Mouse (Mus musculus): ENCODE data around the gene Snx33.
"Not testable (repeated sequence)": the region's sequence is repeated elsewhere in the genome, so short reads cannot be mapped to it uniquely, and the experiment has no call there.

Gene Snx33

DNA sequence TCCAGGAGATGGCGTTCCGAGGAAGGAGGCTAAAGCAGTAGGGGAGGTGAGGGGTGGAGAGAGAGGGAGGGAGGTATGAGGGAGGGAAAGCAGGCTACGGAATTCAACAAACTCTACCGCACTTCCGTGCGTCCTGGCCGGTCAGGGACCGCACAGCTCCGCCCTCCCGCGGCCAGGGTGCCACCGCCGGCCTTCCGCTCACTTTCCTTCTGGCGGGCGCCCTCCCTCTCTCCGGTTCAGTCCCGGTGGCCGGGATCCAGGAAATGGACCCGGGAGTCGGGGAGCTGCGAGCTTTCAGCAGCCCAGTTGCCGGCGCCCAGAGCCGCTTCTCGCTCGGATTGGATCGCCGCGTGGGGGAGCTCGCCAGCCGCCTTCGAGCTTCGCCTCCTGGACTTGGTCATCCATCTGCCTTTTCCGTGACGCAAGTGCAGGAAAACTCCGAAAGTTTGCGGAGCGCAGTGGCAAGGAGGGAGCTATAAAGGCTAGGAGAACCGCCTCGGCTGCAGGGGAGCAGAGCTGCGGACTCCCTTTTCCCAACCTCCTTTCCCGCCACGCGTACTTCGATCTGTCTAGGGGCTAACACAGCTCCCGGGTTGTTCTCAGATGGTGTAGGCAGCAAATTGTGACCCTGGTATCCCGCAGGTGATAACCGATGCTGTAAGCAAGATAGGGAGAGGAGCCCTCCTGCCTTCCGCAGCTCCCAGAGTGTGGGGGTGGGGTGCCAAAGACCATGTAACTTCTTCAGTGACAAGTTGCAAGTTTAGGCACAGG is at the start of gene Snx33:
Gene Snx33 (minus strand): TSS at position 331 of the 771 bp plus-strand sequence.
- DNase-seq: peak; percentile 86

DNA sequence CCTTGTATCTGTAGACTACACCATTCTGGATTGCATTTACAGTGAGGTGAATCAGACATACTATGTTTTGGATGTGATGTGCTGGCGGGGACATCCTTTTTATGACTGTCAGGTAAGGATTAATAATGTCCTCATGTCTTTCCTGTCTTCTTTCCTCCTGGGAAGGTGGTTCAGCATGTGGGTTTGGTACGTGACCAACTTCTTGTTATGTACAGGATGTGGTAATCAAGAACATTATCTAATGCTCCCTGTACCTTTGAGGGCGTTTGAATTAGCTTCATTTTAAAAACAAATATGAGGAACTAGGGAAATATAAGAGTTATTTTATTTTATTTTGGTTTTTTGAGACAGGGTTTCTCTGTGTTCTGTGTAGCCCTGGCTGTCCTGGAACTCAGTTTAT is 47.0 kb upstream of the Snx33 start:
- no peak for DNase-seq

DNA sequence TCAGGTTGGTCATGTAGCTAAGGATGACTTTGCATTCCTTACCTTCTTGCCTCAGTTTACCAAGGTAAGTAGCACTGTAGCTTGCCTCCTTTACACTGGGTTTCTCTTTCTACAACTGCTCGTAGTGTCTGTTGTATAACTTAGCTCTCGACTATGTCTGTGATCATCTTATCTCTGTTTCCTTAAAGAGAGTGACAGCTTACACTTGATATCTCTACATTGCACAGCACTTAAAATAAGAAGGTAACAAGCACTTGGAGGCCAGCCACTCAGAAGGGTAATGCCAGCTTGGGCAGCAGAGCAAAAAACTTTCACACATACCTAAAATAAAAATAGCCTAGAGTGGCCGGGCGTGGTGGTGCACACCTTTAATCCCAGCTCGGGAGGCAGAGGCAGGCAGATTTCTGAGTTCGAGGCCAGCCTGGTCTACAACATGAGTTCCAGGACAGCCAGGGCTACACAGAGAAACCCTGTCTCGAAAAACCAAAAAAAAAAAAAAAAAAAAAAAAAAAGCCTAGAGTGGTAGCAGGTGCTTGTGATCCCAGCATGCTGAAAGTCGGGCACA is 45.9 kb upstream of the Snx33 start:
- no peak for DNase-seq

DNA sequence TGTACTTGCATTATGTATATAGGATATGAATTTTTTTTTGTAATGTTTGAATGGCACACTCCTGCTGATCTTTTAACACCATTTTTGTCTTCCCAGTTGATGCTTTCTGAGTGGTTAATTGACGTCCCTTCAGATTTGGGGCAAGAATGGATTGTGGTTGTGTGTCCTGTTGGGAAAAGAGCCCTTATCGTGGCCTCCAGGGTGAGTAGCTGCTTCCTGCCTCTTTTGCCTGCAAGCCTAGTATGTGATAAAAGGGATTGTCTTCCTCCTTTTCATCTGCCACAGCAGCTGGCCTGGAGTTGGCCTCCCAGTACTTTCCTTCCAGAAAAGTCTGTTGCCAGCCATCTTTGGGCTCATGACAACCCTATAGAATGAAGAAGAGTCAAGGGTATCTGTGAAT is 42.0 kb upstream of the Snx33 start:
- no peak for DNase-seq

DNA sequence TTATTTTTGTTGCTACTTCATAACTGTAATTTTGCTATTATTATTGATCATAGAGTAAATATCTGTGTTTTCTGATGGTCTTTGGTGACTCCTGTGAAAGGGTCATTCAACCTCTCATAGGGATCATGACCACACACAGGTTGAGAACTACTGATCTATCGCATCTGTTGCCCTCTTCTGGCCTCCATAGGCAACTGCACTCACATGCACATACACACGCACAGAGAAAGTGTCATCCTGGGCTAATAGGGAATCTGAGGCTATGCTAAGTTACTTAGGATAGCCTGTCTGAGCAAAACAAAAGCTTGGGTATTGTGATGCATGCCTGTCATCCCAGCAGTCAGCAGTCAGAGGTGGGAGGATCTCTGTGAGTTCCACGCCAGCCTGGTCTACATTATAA is 33.4 kb upstream of the Snx33 start:
- no peak for DNase-seq

DNA sequence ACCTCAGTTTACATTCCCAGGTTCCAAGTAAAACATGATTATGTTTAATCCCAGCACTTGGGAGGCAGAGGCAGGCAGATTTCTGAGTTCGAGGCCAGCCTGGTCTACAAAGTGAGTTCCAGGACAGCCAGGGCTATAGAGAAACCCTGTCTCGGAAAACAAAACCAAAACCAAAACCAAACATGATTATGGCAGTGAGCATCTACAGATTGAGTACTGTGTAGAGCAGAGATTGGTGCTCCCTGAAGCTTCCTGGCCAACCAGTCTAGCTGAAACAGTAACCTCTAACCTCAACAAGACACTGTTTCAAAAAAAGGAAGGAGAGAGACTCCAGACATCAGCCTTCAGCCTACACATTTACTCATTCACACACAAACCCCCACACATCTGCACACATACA is 30.5 kb upstream of the Snx33 start:
- DNase-seq: no peak

DNA sequence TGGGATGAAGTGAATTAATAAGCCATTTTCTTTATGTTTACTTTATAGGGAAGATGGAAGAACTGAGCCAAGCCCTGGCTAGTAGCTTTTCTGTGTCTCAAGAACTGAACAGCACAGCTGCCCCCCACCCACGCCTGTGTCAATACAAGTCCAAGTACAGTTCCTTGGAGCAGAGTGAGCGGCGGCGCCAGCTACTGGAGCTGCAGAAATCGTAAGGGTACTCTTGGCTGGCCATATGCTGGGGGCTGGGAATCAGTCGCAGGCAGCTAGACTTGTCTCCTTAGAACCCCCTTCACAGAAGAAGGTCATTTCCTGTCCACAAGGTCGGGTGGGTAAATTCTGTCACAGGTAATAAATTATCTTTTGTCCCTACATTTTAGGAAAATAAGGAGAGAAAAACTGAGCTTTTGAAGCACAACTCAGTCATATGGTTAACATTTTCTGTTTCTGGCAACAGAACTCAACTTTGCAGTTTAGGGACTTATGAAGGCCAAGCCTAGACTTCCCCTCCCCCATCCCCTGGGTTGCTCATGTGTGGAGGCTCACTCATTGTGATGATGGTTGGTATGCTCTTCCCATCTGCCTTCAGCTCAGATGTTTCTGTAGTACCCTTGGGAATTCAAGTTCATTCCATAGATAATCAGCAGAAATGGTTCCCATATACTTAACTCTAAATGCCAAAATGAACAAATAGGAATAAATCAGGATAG is 28.9 kb upstream of the Snx33 start:
- DNase-seq: no peak

DNA sequence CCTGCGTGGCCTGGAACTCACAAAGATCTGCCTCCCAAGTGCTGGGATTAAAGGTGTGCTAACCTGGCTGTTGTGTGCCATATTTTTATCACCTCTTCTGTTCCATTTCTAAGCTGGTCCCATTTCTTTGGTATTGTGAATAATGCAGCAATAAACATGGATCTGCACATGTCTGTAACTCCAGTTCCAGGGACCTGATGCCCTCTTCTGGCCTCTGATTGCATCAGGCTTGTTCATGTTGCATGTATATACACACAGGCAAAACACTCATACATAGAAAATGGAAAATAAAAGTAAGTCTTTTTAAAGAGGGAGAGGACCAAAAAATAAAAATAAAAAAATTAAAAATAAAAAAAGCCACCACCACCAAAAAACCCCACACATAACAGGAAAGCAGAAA is 25.4 kb upstream of the Snx33 start:
- DNase-seq: no peak

DNA sequence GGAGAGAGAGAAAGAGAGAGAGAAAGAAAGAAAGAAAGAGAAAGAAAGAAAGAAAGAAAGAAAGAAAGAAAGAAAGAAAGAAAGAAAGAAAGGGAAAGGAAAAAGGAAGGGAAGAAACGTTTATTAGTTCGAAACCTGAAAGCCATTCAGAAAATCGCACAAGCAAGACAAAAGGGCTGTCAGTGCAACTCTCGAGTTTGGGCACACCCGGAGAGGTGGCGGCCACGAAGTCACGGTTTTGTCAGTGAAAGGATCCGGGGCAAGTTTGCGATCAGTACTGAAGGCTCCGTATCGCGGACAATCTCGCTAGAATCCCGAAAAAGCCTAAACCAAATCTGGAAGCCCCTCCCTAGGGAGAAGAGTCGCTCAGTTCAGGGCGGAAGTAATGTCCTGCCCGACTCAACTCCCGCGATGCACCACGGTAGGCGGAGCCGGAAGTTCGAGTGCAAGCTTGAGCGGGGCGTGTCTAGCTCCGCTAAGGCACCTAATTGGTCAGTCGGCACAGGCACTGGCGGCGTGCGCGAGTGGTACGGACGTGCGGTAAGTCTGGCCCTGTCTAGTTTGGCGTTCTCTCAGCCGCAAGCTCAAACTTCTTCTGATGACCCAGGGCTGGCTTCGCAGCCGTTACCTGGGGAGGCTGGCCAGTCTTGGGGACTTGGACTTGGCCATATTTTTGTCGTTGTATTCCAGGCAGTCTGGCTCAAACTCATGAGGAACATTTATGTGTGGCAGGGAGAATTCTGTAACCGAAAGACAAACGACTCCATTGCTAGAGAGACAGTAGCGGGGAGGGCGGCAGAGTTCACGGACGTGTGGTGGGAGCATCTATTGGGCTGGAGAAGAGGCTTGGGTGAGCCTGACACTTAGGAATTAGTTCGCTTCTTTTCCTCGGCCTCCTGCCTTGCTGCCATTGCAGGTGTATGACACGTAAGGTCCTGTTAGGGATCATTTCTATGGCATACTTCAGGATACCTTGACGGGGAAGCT is 22.5 kb upstream of the Snx33 start, which contains the start of gene Snupn:
Gene Snupn (plus strand): TSS at position 465 of the 987 bp plus-strand sequence.
- DNase-seq: peak; percentile 98

DNA sequence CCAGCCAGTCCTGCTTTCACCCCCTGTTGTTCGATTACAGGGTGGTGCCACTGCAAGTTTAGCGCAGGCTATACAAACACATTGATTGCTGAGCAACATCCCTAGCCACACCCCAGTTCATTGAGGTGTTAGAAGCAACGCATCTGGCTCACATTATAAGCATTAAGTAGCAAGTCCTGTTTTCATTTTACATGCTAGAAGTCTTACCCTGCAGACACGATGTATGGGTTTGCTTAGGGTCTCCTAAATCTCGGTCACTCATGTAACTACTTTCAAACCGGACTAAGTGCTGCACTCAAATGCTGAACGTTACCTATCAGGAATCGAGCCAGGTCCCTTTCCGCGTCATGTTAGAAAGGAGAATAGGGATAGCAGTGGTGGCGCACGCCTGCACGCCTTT is 21.6 kb upstream of the Snx33 start:
- no peak for DNase-seq

DNA sequence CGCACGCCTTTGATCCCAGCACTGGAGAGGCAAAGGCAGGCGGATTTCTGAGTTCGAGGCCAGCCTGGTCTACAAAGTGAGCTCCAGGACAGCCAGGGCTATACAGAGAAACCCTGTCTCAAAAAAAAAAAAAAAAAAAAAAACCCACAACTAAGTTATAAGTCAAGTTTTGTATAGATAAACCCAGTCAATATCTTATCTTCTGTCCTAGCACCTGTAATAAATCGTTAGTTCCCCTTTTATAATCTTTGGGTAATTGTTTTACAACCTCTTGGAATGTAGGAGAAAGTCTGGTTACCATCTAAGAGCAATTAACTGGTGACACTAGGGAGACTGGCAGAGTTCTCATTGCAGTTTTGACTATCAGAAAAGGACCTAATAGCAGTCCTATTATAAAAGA is 20.5 kb upstream of the Snx33 start:
- DNase-seq: not testable (repeated sequence)

DNA sequence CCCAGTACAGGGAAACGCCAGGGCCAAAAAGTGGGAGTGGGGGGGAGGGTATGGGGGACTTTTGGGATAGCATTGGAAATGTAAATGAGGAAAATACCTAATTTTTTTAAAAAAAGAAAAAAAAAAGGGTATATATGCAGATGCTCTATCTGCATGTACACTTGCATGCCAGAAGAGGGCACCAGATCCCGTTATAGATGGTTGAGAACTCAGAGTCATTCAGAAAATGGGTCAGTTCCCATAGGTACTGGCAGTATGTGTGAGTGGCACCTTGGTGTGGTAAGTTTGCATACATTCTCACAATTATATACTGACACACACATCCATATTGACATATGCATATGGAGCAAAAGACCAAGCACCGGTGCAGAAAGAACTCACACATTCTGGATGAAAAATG is 19.3 kb upstream of the Snx33 start:
- peak; percentile 49 for DNase-seq

DNA sequence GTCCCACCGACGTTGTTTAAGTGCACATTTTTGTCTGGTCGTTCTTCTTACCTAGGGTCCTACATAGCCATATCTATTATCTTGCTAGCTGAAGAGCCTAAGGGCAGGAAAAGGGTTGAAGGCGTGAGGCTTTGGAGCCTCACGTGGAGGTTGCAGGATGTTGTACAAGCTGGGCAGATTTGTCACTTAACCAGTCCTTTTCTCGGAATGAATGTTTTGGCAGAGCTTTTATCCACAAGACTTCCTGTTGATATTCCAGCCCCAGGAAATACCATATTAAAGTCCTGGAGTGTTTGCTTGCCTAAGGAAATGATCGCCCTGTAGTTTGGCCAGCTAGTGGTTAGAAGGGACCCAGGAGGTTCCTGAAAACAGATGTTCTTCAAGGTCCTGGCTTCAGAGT is 10.2 kb upstream of the Snx33 start:
- no peak for DNase-seq

DNA sequence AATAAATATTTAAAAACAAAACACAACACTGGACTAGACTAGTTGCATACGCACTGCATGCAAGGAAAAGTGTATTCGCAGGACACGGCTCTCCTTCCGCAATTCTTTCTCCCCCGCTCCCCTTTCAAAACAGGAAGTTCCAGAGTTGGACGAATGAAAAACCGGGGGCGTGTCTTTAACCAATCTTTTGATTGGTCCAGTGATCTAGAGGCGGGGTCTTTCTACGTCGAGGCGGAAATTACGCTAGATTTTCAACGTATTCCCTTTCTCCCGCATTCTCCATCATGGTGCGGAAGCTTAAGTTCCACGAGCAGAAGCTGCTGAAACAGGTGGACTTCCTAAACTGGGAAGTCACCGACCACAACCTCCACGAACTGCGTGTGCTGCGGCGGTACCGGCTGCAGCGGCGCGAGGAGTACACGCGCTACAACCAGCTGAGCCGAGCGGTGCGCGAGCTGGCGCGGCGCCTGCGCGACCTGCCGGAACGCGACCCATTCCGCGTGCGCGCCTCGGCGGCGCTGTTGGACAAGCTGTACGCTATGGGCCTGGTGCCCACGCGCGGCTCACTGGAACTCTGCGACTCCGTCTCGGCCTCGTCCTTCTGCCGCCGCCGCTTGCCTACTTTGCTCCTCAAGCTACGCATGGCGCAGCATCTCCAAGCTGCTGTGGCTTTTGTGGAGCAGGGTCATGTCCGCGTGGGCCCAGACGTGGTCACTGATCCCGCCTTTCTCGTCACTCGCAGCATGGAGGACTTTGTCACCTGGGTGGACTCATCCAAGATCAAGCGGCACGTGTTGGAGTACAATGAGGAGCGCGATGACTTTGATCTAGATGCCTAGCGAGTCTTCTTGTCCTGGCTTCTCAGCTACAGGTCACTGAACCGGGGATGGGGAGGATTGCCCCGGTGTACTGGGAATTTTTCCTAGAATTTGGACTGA is 9.3 kb upstream of the Snx33 start, which contains the start of gene Imp3:
Gene Imp3 (plus strand): TSS at position 253 of the 938 bp plus-strand sequence.
- peak; percentile 88 for DNase-seq

DNA sequence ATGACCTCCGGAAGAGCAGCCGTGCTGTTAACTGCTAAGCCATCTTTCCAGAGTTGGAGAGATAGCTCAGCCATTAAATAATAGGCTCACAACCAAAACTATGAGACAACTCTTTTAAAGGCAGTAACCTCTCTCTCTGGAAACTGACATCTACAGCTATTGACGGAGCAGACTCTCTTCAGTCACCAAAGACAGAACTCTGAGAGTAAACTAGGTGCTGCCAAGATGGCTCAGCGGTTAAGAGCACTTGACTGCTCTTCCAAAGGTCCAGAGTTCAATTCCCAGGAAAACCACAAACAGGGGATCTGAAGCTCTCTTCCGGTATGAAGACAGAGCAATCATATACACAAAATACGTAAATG is 8.7 kb upstream of the Snx33 start:
- DNase-seq: no peak

DNA sequence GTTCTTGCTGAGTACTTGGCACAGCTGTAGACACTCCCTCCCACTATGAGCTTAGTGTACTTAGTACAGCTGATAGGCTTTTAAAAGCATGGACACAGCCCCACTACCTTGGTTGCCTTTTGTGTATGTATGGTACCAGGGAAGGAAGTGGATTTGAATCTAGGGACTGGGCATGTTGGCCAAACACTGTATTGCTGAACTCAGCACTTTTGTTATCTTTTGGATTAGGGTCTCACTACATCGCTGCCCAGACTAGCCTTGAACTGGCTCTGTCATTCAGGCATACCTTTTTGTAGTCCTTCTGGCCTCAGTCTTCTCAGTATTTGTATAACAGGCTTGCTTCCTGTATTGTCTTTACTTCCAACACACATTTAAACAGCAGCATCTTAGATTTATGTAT is 2.4 kb upstream of the Snx33 start:
- DNase-seq: no peak

DNA sequence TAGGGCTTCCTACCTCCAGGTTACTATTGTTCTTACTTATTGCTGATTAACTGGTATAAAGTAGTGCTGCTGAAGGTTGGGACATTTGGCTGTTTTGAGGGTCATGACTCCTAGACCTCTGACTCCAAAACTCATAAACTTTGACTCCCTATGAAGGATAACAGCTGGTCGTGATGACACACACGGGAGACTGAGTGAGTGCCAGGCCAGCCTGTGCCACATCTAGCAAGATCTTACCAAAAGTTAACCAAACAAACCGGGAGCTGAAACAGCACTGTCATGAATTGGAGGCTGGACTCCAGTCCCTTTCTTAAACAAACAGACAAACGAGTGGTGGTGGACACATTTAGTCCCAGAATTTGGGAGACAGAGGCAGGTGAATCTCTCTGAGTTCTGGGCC is 1.3 kb upstream of the Snx33 start:
- DNase-seq: no peak

DNA sequence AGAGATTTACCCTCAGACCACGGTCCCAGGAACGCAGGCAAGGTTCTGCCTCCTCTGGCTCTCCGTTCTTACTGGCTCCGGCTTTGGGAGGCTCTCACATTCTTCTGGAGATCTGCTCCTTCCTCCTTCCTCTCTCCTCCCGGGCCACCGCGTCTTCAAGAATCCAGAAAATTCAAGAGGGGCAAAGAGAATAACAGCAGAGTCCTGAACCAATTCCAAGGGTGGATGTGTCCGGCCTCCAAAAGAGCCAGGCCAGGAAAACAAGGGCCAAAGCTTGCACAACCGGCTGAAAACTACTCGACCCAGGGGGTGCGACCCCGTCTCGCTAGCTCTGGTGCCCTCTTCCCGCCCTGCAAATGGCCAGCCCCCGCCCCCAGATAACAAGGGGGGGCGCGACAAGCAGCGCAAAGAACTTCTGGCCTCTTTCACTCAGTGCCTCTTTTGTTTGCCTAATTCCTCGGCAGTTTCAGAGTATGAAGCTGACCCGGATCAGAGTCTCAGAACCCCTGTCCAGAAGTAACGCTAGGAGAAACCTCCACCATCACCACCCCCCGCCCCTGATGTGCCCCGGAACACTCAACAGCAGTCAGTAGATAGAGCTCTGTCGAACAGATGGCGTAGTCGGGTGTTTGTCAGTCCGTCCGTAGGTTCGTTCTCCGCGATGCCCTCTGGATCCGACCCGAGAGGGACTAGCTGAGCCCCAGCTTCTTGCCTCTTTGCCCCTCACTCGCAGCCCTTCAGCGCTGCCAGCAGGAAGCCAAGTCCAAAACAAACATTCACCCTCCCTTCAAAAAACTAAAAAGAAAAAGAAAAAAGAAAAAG is 769 bp downstream of the Snx33 start:
- DNase-seq: peak; percentile 25

DNA sequence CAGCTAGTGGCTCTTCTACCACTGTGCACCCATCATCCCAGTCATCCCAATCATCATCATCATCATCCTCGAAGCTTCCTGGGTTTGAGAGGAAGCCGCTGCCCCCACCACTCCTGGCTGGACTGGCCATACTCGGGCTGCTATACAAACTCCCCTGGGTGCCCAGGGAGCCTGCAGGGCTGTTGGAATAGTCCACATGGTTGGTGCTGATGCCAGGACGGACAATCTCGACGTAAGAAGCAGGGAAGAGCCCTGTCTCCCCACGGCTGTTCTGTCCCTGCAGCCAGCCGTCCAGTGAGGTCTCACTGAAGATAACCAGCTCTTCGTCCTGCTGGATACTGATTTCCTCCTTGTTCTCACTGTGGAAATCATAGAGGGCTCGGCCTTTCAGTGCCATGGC is 1.8 kb downstream of the Snx33 start:
- no peak for DNase-seq

DNA sequence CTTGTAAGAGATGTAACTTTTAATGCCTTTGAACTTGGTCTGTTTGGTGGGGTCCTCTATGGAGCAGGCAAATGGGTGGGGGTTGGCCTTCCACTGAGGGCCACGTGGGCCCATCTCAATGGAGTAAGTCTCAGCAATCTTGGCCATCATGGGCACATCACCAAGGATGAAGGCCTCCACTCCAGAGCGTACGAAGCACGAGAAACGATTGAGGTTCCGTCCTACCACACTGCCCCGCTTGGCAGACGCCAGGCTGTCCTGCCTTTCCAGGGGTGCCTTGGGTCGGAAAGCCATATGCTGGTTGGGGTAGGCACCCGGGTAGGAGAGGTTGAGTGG is 2.2 kb downstream of the Snx33 start:
- DNase-seq: no peak

Measured in liver (tissue).